Comparison of ENCODE assay signal across 14 mouse cellular contexts in genomic region chr17:89766229-89766875, GRCm38 (mm10).
DNase-seq lines count a peak whose midpoint lies in the region; ATAC-seq and TF ChIP-seq lines count a peak whose summit lies in the region.
"Had no signal": no experiment of that assay in that cellular context is flagged by ENCODE, and none has a peak within 500 bp of the region (broad histone marks: within the 10 kb centered on the region; RNA-seq: fewer than 3 reads in every experiment).

No protein-coding gene starts in this region.

- intact Hi-C loops in heart, adult 2 months (cut with DNase I), result no loop called here
- intact Hi-C loops in heart, postnatal 10 days (cut with DNase I), result no loop called here

- H3K9ac ChIP-seq in heart, adult 2 months (ENCODE audit: low read depth, low read length), result no peak overlapping the region
- no peak overlapping the region for H3K9ac ChIP-seq in lung, embryonic 16.5 days (ENCODE audit: low read length)
- no peak overlapping the region for H3K9ac ChIP-seq in hindbrain, embryonic 11.5 days (ENCODE audit: low read depth, low read length)
- H3K9ac ChIP-seq: forebrain, embryonic 15.5 days; liver, embryonic 15.5 days; stomach, embryonic 15.5 days had no signal

- peak; percentile 2 for DNase-seq in heart, adult 8-10 months (ENCODE audit: low spot score)
- DNase-seq in heart, adult 2 months, result no peak
- no peak for DNase-seq in lung, postnatal 36 days
- DNase-seq in heart, postnatal 10 days, result peak; percentile 2 to 3
- DNase-seq in spleen, postnatal 4 days (ENCODE audit: low spot score in 2 of 2), result no peak
- no peak for DNase-seq in hindbrain, embryonic 11.5 days (ENCODE audit: low spot score)
- DNase-seq: cerebellum, postnatal 36 days; midbrain, embryonic 14.5 days; thymus, postnatal 25 days had no signal

- TF ChIP-seq CTCF in heart, adult 2 months (IDR thresholded peaks at IDR 0.05), result no peak

- H3K27ac ChIP-seq in heart, adult 2 months, result no peak overlapping the region
- H3K27ac ChIP-seq in lung, embryonic 16.5 days (ENCODE audit: low read length), result peak overlapping the region; percentile 6; the same call in 1 of the 2 replicates
- no peak overlapping the region for H3K27ac ChIP-seq in hindbrain, embryonic 11.5 days (ENCODE audit: low read depth, low read length)
- H3K27ac ChIP-seq: forebrain, embryonic 15.5 days; liver, embryonic 15.5 days; stomach, embryonic 15.5 days had no signal

- no peak overlapping the region for H3K4me2 ChIP-seq in lung, embryonic 16.5 days (ENCODE audit: low read depth, low read length)
- no peak overlapping the region for H3K4me2 ChIP-seq in hindbrain, embryonic 11.5 days (replicated peaks; ENCODE audit: low read depth, low read length)
- H3K4me2 ChIP-seq: forebrain, embryonic 15.5 days; liver, embryonic 15.5 days; stomach, embryonic 15.5 days had no signal

- no peak for TF ChIP-seq POLR2A in heart, adult 2 months (IDR thresholded peaks at IDR 0.05; ENCODE audit: insufficient read depth, low read depth, low read length)

- H3K9me3 ChIP-seq in lung, embryonic 16.5 days (ENCODE audit: control insufficient read depth, low read length), result no peaks in the 10 kb centered on the region
- H3K9me3 ChIP-seq in hindbrain, embryonic 11.5 days (ENCODE audit: control insufficient read depth, low read length), result no peaks in the 10 kb centered on the region
- H3K9me3 ChIP-seq: forebrain, embryonic 15.5 days; liver, embryonic 15.5 days; stomach, embryonic 15.5 days had no signal

- ATAC-seq in lung, embryonic 16.5 days (ENCODE audit: low read depth), result peak; percentile 92
- no peak for ATAC-seq in hindbrain, embryonic 11.5 days (ENCODE audit: low FRiP score)
- ATAC-seq: CD4-positive, CD25-positive, alpha-beta regulatory T cell, adult 4 months; forebrain, embryonic 15.5 days had no signal

- H3K36me3 ChIP-seq in heart, adult 2 months (ENCODE audit: control insufficient read depth, insufficient read depth, low read length), result no peaks in the 10 kb centered on the region
- no peaks in the 10 kb centered on the region for H3K36me3 ChIP-seq in lung, embryonic 16.5 days (ENCODE audit: control insufficient read depth, insufficient read depth, low read length)
- no peaks in the 10 kb centered on the region for H3K36me3 ChIP-seq in hindbrain, embryonic 11.5 days (ENCODE audit: control insufficient read depth, insufficient read depth, low read length)
- H3K36me3 ChIP-seq: forebrain, embryonic 15.5 days; liver, embryonic 15.5 days; stomach, embryonic 15.5 days had no signal

- H3K4me3 ChIP-seq in heart, adult 2 months, result no peak overlapping the region
- no peak overlapping the region for H3K4me3 ChIP-seq in lung, embryonic 16.5 days (ENCODE audit: low read length)
- H3K4me3 ChIP-seq in hindbrain, embryonic 11.5 days (ENCODE audit: low read depth, low read length), result no peak overlapping the region
- H3K4me3 ChIP-seq: forebrain, embryonic 15.5 days; liver, embryonic 15.5 days; stomach, embryonic 15.5 days had no signal

- no peaks in the 10 kb centered on the region for H3K27me3 ChIP-seq in heart, adult 2 months (ENCODE audit: control insufficient read depth, insufficient read depth, low read length)
- H3K27me3 ChIP-seq in lung, embryonic 16.5 days (ENCODE audit: control insufficient read depth, insufficient read depth, low read depth, low read length), result no peaks in the 10 kb centered on the region
- H3K27me3 ChIP-seq in hindbrain, embryonic 11.5 days (ENCODE audit: control insufficient read depth, insufficient read depth, low read length), result no peaks in the 10 kb centered on the region
- H3K27me3 ChIP-seq: forebrain, embryonic 15.5 days; liver, embryonic 15.5 days; stomach, embryonic 15.5 days had no signal

- 43% methylated on average over 1 of the region's 1 CpGs for WGBS in heart, adult 2 months
- 41% methylated on average over 1 of the region's 1 CpGs for WGBS in lung, embryonic 16.5 days
- WGBS in hindbrain, embryonic 11.5 days, result 97% methylated on average over 1 of the region's 1 CpGs

- no peaks in the 10 kb centered on the region for H3K4me1 ChIP-seq in heart, adult 2 months (ENCODE audit: control insufficient read depth, insufficient read depth, low read length)
- H3K4me1 ChIP-seq in lung, embryonic 16.5 days (replicated peaks; ENCODE audit: control insufficient read depth, insufficient read depth, low read length), result no peaks in the 10 kb centered on the region
- H3K4me1 ChIP-seq in hindbrain, embryonic 11.5 days (replicated peaks; ENCODE audit: control insufficient read depth, insufficient read depth, low read length), result no peaks in the 10 kb centered on the region
- H3K4me1 ChIP-seq: forebrain, embryonic 15.5 days; liver, embryonic 15.5 days; stomach, embryonic 15.5 days had no signal

- no peak for TF ChIP-seq EP300 in heart, adult 2 months (IDR thresholded peaks at IDR 0.05; ENCODE audit: insufficient read depth, low read depth, low read length)

- no peaks in the 10 kb centered on the region for H3K79me2 ChIP-seq in heart, adult 2 months (replicated peaks; ENCODE audit: control insufficient read depth, insufficient read depth, low read length)

Comparison
In these comparisons a context has a peak if more than half of its experiments do, and no peak if none do; other contexts are left out.
1. DNase-seq: peak in heart, adult 8-10 months (single experiment) and heart, postnatal 10 days (2 of 2); none in heart, adult 2 months (0 of 2), lung, postnatal 36 days (single experiment), spleen, postnatal 4 days (0 of 2) and hindbrain, embryonic 11.5 days (single experiment).